Mouse (Mus musculus) T-cell, adult 2 months (primary cell): ENCODE measurements around the gene Osbpl2.
A peak's percentile ranks its signal among the peaks of the same experiment; 100 is the strongest.

ENCODE experiments used
- DNase-seq: peaks from one replicate; pipeline ENCODE4 v3.0.0; 2022; ENCODE audit warnings: low spot score

The Osbpl2 gene

GRCm38 (mm10) chr2:180105441-180106190 is 13.5 kb upstream of the Osbpl2 start:
- DNase-seq = no peak

GRCm38 (mm10) chr2:180107081-180107480 is 12.0 kb upstream of the Osbpl2 start:
- DNase-seq = no peak

- no peak for DNase-seq
Measured at GRCm38 (mm10) chr2:180108285-180108684, 10.8 kb upstream of the Osbpl2 start.

GRCm38 (mm10) chr2:180113909-180114890 is 4.9 kb upstream of the Osbpl2 start:
- DNase-seq = no peak

- no peak for DNase-seq
Measured at GRCm38 (mm10) chr2:180115279-180115678, 3.8 kb upstream of the Osbpl2 start.

- DNase-seq = no peak
Measured at GRCm38 (mm10) chr2:180116081-180116493, 3.0 kb upstream of the Osbpl2 start.

GRCm38 (mm10) chr2:180116741-180117484 is 2.2 kb upstream of the Osbpl2 start:
- DNase-seq = no peak

- DNase-seq = peak; percentile 17
Measured at GRCm38 (mm10) chr2:180117485-180118194, 1.5 kb upstream of the Osbpl2 start.

GRCm38 (mm10) chr2:180119439-180120291 is 559 bp downstream of the Osbpl2 start:
- no peak for DNase-seq

- DNase-seq = no peak
Measured at GRCm38 (mm10) chr2:180120292-180120761, 1.2 kb downstream of the Osbpl2 start.

- DNase-seq = no peak
Measured at GRCm38 (mm10) chr2:180124192-180124591, 5.1 kb downstream of the Osbpl2 start.

- DNase-seq = no peak
Measured at GRCm38 (mm10) chr2:180126195-180126594, 7.1 kb downstream of the Osbpl2 start.

- DNase-seq = no peak
Measured at GRCm38 (mm10) chr2:180127675-180128074, 8.6 kb downstream of the Osbpl2 start.

GRCm38 (mm10) chr2:180133231-180133630 is 14.1 kb downstream of the Osbpl2 start:
- no peak for DNase-seq

- DNase-seq = no peak
Measured at GRCm38 (mm10) chr2:180133911-180134310, 14.8 kb downstream of the Osbpl2 start.

GRCm38 (mm10) chr2:180135414-180135813 is 16.3 kb downstream of the Osbpl2 start:
- no peak for DNase-seq

GRCm38 (mm10) chr2:180146091-180146490 is 27.0 kb downstream of the Osbpl2 start:
- no peak for DNase-seq

GRCm38 (mm10) chr2:180147379-180147778 is 28.3 kb downstream of the Osbpl2 start:
- DNase-seq = no peak

- no peak for DNase-seq
Measured at GRCm38 (mm10) chr2:180148551-180148950, 29.4 kb downstream of the Osbpl2 start.

GRCm38 (mm10) chr2:180154796-180155195 is 35.7 kb downstream of the Osbpl2 start:
- no peak for DNase-seq
